8 mouse cellular contexts compared by ENCODE assay signal in genomic region chr14:57730527-57730926, GRCm38 (mm10). TPM values are rescaled to one million over a fixed set of nuclear protein-coding genes. Genes with fewer than 3 reads are reported as not detected.
DNase-seq lines count a peak whose midpoint lies in the region; ATAC-seq and TF ChIP-seq lines count a peak whose summit lies in the region.
"Had no signal": no experiment of that assay in that cellular context is flagged by ENCODE, and none has a peak within 500 bp of the region (broad histone marks: within the 10 kb centered on the region; RNA-seq: fewer than 3 reads in every experiment).

No protein-coding gene starts in this region.

- TF ChIP-seq CTCF in thymus, adult 2 months (IDR thresholded peaks at IDR 0.05; ENCODE audit: borderline replicate concordance, control insufficient read depth, extremely low read depth, insufficient read depth, low read length, poor library complexity), result no peak

- peak overlapping the region; percentile 49 for H3K27ac ChIP-seq in thymus, adult 2 months (ENCODE audit: control insufficient read depth, insufficient read depth, low read length)
- no peak overlapping the region for H3K27ac ChIP-seq in forebrain, embryonic 11.5 days (ENCODE audit: low read depth, low read length)
- peak overlapping the region; percentile 54 for H3K27ac ChIP-seq in hindbrain, embryonic 14.5 days
- peak overlapping the region; percentile 84 for H3K27ac ChIP-seq in lung, embryonic 15.5 days

- no peaks in the 10 kb centered on the region for H3K27me3 ChIP-seq in thymus, adult 2 months (ENCODE audit: control insufficient read depth, insufficient read depth, low read length)
- no peaks in the 10 kb centered on the region for H3K27me3 ChIP-seq in forebrain, embryonic 11.5 days (ENCODE audit: control insufficient read depth, insufficient read depth, low read length)
- H3K27me3 ChIP-seq in hindbrain, embryonic 14.5 days (ENCODE audit: control insufficient read depth, insufficient read depth, low read length), result no peaks in the 10 kb centered on the region
- H3K27me3 ChIP-seq in lung, embryonic 15.5 days, result no peaks in the 10 kb centered on the region

- H3K9me3 ChIP-seq in forebrain, embryonic 11.5 days (ENCODE audit: control insufficient read depth, low read length), result no peaks in the 10 kb centered on the region
- H3K9me3 ChIP-seq in hindbrain, embryonic 14.5 days (ENCODE audit: control insufficient read depth, low read length), result no peaks in the 10 kb centered on the region
- no peaks in the 10 kb centered on the region for H3K9me3 ChIP-seq in lung, embryonic 15.5 days

- H3K4me1 ChIP-seq in thymus, adult 2 months (replicated peaks; ENCODE audit: control insufficient read depth, insufficient read depth, low read length), result peaks cover 22% of the 10 kb centered on the region
- H3K4me1 ChIP-seq in forebrain, embryonic 11.5 days (replicated peaks; ENCODE audit: control insufficient read depth, insufficient read depth, low read length), result peaks cover 2% of the 10 kb centered on the region; the same call in 1 of the 2 replicates
- H3K4me1 ChIP-seq in hindbrain, embryonic 14.5 days (replicated peaks; ENCODE audit: control insufficient read depth, insufficient read depth, low read length), result peaks cover 21% of the 10 kb centered on the region
- peaks cover 50% of the 10 kb centered on the region for H3K4me1 ChIP-seq in lung, embryonic 15.5 days

- DNase-seq in thymus, adult 2 months, result peak; percentile 11
- no peak for DNase-seq in thymus, adult 18-20 months
- peak; percentile 42 for DNase-seq in forebrain, embryonic 11.5 days (ENCODE audit: low spot score)
- no peak for DNase-seq in hindbrain, embryonic 14.5 days (ENCODE audit: low spot score)
- DNase-seq in thymus, postnatal 4 days, result peak; percentile 37
- no peak for DNase-seq in adipocyte (ENCODE audit: low spot score)

- no peak overlapping the region for H3K4me3 ChIP-seq in thymus, adult 2 months (ENCODE audit: control insufficient read depth, insufficient read depth, low read length)
- no peak overlapping the region for H3K4me3 ChIP-seq in forebrain, embryonic 11.5 days (ENCODE audit: low read depth, low read length)
- H3K4me3 ChIP-seq in hindbrain, embryonic 14.5 days (replicated peaks; ENCODE audit: low read length), result no peak overlapping the region
- no peak overlapping the region for H3K4me3 ChIP-seq in lung, embryonic 15.5 days

- TF ChIP-seq POLR2A in thymus, adult 2 months (IDR thresholded peaks at IDR 0.05; ENCODE audit: control insufficient read depth, extremely low read depth, insufficient read depth, low read length, poor library complexity), result no peak

- ATAC-seq in forebrain, embryonic 11.5 days (replicated peaks; ENCODE audit: low FRiP score), result no peak
- peak; percentile 75; the same call in 1 of the 2 replicates for ATAC-seq in hindbrain, embryonic 14.5 days (ENCODE audit: low FRiP score)
- ATAC-seq in lung, embryonic 15.5 days (ENCODE audit: borderline replicate concordance, extremely low read depth, low FRiP score, low TSS enrichment), result peak; percentile 86

- H3K4me2 ChIP-seq in forebrain, embryonic 11.5 days (ENCODE audit: low read depth, low read length, severe bottlenecking), result no peak overlapping the region
- no peak overlapping the region for H3K4me2 ChIP-seq in hindbrain, embryonic 14.5 days (replicated peaks)
- H3K4me2 ChIP-seq in lung, embryonic 15.5 days, result peak overlapping the region; percentile 20; the same call in 1 of the 2 replicates

- H3K36me3 ChIP-seq in thymus, adult 2 months (ENCODE audit: control insufficient read depth, insufficient read depth, low read length), result no peaks in the 10 kb centered on the region
- H3K36me3 ChIP-seq in forebrain, embryonic 11.5 days (ENCODE audit: control insufficient read depth, insufficient read depth, low read length), result no peaks in the 10 kb centered on the region; the same call in 1 of the 2 replicates
- H3K36me3 ChIP-seq in hindbrain, embryonic 14.5 days (replicated peaks; ENCODE audit: control insufficient read depth, insufficient read depth), result no peaks in the 10 kb centered on the region
- H3K36me3 ChIP-seq in lung, embryonic 15.5 days, result peaks cover 14% of the 10 kb centered on the region; the same call in 1 of the 2 replicates

- WGBS in thymus, adult 2 months, result 59% methylated on average over 9 of the region's 9 CpGs
- WGBS in forebrain, embryonic 11.5 days, result 52% methylated on average over 9 of the region's 9 CpGs
- 19% methylated on average over 9 of the region's 9 CpGs for WGBS in hindbrain, embryonic 14.5 days
- 12% methylated on average over 9 of the region's 9 CpGs for WGBS in lung, embryonic 15.5 days

- 0 out of 2 replicates have a peak overlapping the region, but pooled peaks have one; percentile 13 for H3K9ac ChIP-seq in forebrain, embryonic 11.5 days (ENCODE audit: low read length)
- H3K9ac ChIP-seq in hindbrain, embryonic 14.5 days, result no peak overlapping the region; the same call in 1 of the 2 replicates
- no peak overlapping the region for H3K9ac ChIP-seq in lung, embryonic 15.5 days

RNA-seq across cellular contexts. Expression of gene Gm49361, which starts 15.4 kb away (rescaled TPM):
- 0.23 TPM in 1 of 2 replicates, not detected in the other for polyA plus RNA-seq in thymus, adult 2 months (2012; rRNA removed)
- polyA plus RNA-seq in forebrain, embryonic 11.5 days (2014; fragmentation: Nextera tagmentation; extraction: Ambion mirVana), result not detected in 2 replicates
- polyA plus RNA-seq in hindbrain, embryonic 14.5 days (2014; fragmentation: Nextera tagmentation; extraction: Ambion mirVana), result not detected in 2 replicates
- not detected in 2 replicates for polyA plus RNA-seq in lung, embryonic 15.5 days (2015; fragmentation: Nextera tagmentation; extraction: Ambion mirVana)
- polyA plus RNA-seq: embryonic facial prominence, embryonic 11.5 days had no signal

RNA-seq across cellular contexts. Expression of gene Lats2, which starts 27.7 kb away (rescaled TPM):
- 17.1 and 18.2 TPM in 2 replicates for polyA plus RNA-seq in thymus, adult 2 months (2012; rRNA removed)
- polyA plus RNA-seq in forebrain, embryonic 11.5 days (2014; fragmentation: Nextera tagmentation; extraction: Ambion mirVana), result 14.0 and 16.6 TPM in 2 replicates
- polyA plus RNA-seq in hindbrain, embryonic 14.5 days (2014; fragmentation: Nextera tagmentation; extraction: Ambion mirVana), result 7.5 and 7.9 TPM in 2 replicates
- polyA plus RNA-seq in lung, embryonic 15.5 days (2015; fragmentation: Nextera tagmentation; extraction: Ambion mirVana), result 23.8 and 25.6 TPM in 2 replicates

Comparison
In these comparisons a context has a peak if more than half of its experiments do, and no peak if none do; other contexts are left out.
1. DNase-seq: peak in thymus, adult 2 months (single experiment), forebrain, embryonic 11.5 days (single experiment) and thymus, postnatal 4 days (single experiment); none in thymus, adult 18-20 months (0 of 2), hindbrain, embryonic 14.5 days (single experiment) and adipocyte (single experiment).